Mouse (Mus musculus): ENCODE measurements around the gene Idh3a. TPM values are rescaled to one million over a fixed set of nuclear protein-coding genes. Genes with fewer than 3 reads are reported as not detected.

Gene Idh3a
- polyA plus RNA-seq, 1 experiment from 2014 or later = 145 TPM

GRCm38 (mm10) chr9:54549433-54549832 lies 36.7 kb upstream of the Idh3a start:
- Histone ChIP-seq H3K9ac (ENCODE audit: low read depth, low read length) (no peak overlapping the region), H3K4me3 (ENCODE audit: low read length) (no peak overlapping the region), H3K27ac (ENCODE audit: low read depth, low read length) (no peak overlapping the region), H3K4me1 (ENCODE audit: control insufficient read depth, insufficient read depth, low read length) (no peaks in the 10 kb centered on the region), H3K9me3 (ENCODE audit: control insufficient read depth, low read length) (no peaks in the 10 kb centered on the region), H3K4me2 (replicated peaks; ENCODE audit: low read depth, low read length) (no peak overlapping the region), H3K36me3 (ENCODE audit: control insufficient read depth, insufficient read depth, low read length) (no peaks in the 10 kb centered on the region), H3K27me3 (ENCODE audit: control insufficient read depth, insufficient read depth, low read length) (no peaks in the 10 kb centered on the region)
- 92% methylated on average over 6 of the region's 6 CpGs for WGBS
- no peak for ATAC-seq (ENCODE audit: low FRiP score, low TSS enrichment)

DNA sequence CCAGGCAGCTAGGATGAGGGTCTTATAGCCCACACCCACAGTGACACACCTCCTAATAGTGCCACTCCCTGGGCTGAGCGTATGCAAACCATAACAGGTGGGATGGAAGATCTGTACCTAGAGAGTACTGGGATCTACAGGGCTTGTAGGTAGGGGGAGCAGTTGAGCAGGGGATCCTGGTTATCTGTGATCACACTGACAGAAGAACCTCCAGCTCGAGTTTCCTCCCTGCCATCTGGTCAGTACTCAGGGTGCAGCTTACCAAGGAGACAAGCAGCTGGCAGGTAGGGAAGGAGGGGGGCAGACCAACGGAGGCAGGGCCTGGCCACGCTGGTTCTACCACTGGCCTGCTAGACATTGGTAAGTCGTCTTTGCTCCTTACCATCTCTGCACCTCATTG lies 33.7 kb upstream of the Idh3a start:
- WGBS = 16% methylated on average over 5 of the region's 5 CpGs
- no peaks in the 10 kb centered on the region for H3K9me3 ChIP-seq (ENCODE audit: control insufficient read depth, low read length)
- peak; percentile 58 for ATAC-seq (ENCODE audit: low FRiP score, low TSS enrichment)

DNA sequence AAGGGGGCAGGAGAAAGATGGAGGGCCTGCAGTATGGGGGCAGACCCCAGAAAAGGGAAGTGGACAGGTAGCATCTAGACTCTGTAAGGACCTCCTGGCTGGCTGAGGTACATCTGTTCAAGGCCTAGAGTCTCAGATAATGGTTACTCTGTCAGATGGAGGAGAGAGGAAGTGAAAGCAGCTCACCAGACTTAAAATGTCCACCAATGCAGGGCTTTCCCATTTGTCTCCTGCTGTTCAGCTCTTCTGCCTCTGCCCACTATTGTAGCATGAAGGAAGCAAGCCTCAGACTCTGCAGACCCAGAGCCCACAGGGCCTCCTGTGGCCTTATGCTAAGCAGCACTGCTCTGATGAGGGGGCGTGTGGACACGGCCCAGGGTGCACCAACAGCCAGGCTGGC lies 31.1 kb upstream of the Idh3a start:
- Histone ChIP-seq H3K27ac (ENCODE audit: low read depth, low read length) (no peak overlapping the region), H3K9ac (ENCODE audit: low read depth, low read length) (no peak overlapping the region), H3K4me2 (replicated peaks; ENCODE audit: low read depth, low read length) (no peak overlapping the region), H3K36me3 (ENCODE audit: control insufficient read depth, insufficient read depth, low read length) (no peaks in the 10 kb centered on the region), H3K4me3 (ENCODE audit: low read length) (no peak overlapping the region), H3K27me3 (ENCODE audit: control insufficient read depth, insufficient read depth, low read length) (no peaks in the 10 kb centered on the region), H3K4me1 (ENCODE audit: control insufficient read depth, insufficient read depth, low read length) (0 out of 2 replicates have a peak, but pooled peaks cover 7% of the 10 kb centered on the region), H3K9me3 (ENCODE audit: control insufficient read depth, low read length) (no peaks in the 10 kb centered on the region)
- ATAC-seq (ENCODE audit: low FRiP score, low TSS enrichment) = no peak
- WGBS = 69% methylated on average over 2 of the region's 2 CpGs

More for the DNA sequence above, 33.7 kb upstream of the Idh3a start:
- H3K4me2 ChIP-seq (replicated peaks; ENCODE audit: low read depth, low read length) = no peak overlapping the region
- no peak overlapping the region for H3K4me3 ChIP-seq (ENCODE audit: low read length)
- H3K4me1 ChIP-seq (ENCODE audit: control insufficient read depth, insufficient read depth, low read length) = no peaks in the 10 kb centered on the region
- no peak overlapping the region for H3K9ac ChIP-seq (ENCODE audit: low read depth, low read length)
- H3K27me3 ChIP-seq (ENCODE audit: control insufficient read depth, insufficient read depth, low read length) = no peaks in the 10 kb centered on the region
- no peak overlapping the region for H3K27ac ChIP-seq (ENCODE audit: low read depth, low read length)
- no peaks in the 10 kb centered on the region for H3K36me3 ChIP-seq (ENCODE audit: control insufficient read depth, insufficient read depth, low read length)

DNA sequence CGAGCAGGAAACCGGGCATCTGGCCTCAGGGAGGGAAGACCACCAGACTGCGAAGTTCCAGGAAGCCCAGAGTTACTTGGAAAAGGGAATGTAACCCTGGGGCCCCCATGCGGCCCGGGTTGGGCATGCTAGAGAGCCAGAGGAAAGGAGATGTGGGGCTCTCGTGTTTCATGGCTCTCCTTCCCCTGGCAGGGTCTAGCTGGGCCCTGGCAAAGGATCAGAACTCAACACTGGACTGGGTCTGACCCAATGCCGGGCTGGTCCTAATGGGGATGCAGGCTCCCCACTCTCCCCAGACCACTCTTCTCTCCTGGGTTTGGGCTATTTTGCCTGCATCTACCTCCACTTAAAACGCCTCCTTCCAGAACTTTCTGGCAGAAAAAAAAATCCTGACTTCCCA lies 27.4 kb upstream of the Idh3a start:
- Histone ChIP-seq H3K27me3 (ENCODE audit: control insufficient read depth, insufficient read depth, low read length) (no peaks in the 10 kb centered on the region), H3K36me3 (ENCODE audit: control insufficient read depth, insufficient read depth, low read length) (no peaks in the 10 kb centered on the region), H3K9ac (ENCODE audit: low read depth, low read length) (no peak overlapping the region), H3K27ac (ENCODE audit: low read depth, low read length) (no peak overlapping the region), H3K4me3 (ENCODE audit: low read length) (no peak overlapping the region), H3K9me3 (ENCODE audit: control insufficient read depth, low read length) (no peaks in the 10 kb centered on the region), H3K4me2 (replicated peaks; ENCODE audit: low read depth, low read length) (no peak overlapping the region), H3K4me1 (ENCODE audit: control insufficient read depth, insufficient read depth, low read length) (0 out of 2 replicates have a peak, but pooled peaks cover 7% of the 10 kb centered on the region)
- WGBS = 67% methylated on average over 8 of the region's 8 CpGs
- no peak for ATAC-seq (ENCODE audit: low FRiP score, low TSS enrichment)

- peak within 1 kb of the TSS; percentile 84 for H3K4me2 ChIP-seq (replicated peaks; ENCODE audit: low read depth, low read length)
- H3K27ac ChIP-seq (ENCODE audit: low read depth, low read length) = no peak within 1 kb of the TSS
- H3K4me1 ChIP-seq (ENCODE audit: control insufficient read depth, insufficient read depth, low read length) = 0 out of 2 replicates have a peak, but pooled peaks cover 7% of the 10 kb centered on the region
- H3K4me3 ChIP-seq (ENCODE audit: low read length) = peak within 1 kb of the TSS; percentile 52
- H3K9ac ChIP-seq (ENCODE audit: low read depth, low read length) = peak within 1 kb of the TSS; percentile 52; the same call in 1 of the 2 replicates
- 2% methylated on average over 33 of the region's 54 CpGs for WGBS
- ATAC-seq (ENCODE audit: low FRiP score, low TSS enrichment) = peak; percentile 98
- H3K36me3 ChIP-seq (ENCODE audit: control insufficient read depth, insufficient read depth, low read length) = no peaks in the 10 kb centered on the region
- no peaks in the 10 kb centered on the region for H3K9me3 ChIP-seq (ENCODE audit: control insufficient read depth, low read length)
- H3K27me3 ChIP-seq (ENCODE audit: control insufficient read depth, insufficient read depth, low read length) = no peaks in the 10 kb centered on the region
These were observed 26.2 kb upstream of the Idh3a start, which contains the start of gene Cib2 for GRCm38 (mm10) chr9:54559771-54560471. Cib2 (minus strand) TSS chr9:54560218.

DNA sequence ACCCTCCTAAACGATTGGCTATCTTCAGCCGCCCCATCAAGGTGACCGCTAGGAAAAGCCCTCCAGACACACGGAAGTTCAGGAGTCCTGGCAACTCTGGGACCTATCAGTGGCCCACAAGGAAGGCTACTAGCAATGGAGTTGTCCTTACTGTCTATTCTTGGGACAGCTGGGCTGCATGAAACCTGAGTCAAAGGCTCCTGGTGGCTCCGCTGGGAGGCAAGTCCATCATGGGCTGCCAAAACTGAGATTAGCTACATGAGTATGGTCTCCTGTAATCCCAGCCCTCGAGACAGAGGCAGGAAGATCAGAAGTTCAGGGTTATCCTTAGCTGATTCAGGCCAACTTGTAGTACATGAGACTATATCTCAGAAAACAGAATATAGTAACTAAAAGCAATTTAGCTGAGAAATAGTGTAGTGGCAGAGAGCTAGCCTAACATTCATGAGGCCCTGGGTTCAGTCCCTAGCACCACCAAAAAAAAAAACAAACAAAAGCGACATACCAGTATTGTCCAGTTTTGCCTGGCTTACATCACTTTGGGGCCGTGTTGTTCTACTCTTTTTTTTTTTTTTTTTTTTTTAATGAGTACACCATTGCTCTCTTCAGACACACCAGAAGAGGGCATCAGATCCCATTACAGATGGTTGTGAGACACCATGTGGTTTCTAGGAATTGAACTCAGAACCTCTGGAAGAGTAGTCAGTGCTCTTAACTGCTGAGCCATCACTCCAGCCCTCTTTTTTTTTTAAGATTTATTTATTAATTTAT lies 25.1 kb upstream of the Idh3a start:
- H3K36me3 ChIP-seq (ENCODE audit: control insufficient read depth, insufficient read depth, low read length) = no peaks in the 10 kb centered on the region
- WGBS = 87% methylated on average over 8 of the region's 8 CpGs
- H3K4me3 ChIP-seq (ENCODE audit: low read length) = no peak overlapping the region
- 0 out of 2 replicates have a peak, but pooled peaks cover 7% of the 10 kb centered on the region for H3K4me1 ChIP-seq (ENCODE audit: control insufficient read depth, insufficient read depth, low read length)
- no peaks in the 10 kb centered on the region for H3K9me3 ChIP-seq (ENCODE audit: control insufficient read depth, low read length)
- ATAC-seq (ENCODE audit: low FRiP score, low TSS enrichment) = no peak
- no peak overlapping the region for H3K27ac ChIP-seq (ENCODE audit: low read depth, low read length)
- H3K4me2 ChIP-seq (replicated peaks; ENCODE audit: low read depth, low read length) = no peak overlapping the region
- no peaks in the 10 kb centered on the region for H3K27me3 ChIP-seq (ENCODE audit: control insufficient read depth, insufficient read depth, low read length)
- H3K9ac ChIP-seq (ENCODE audit: low read depth, low read length) = no peak overlapping the region

- no peaks in the 10 kb centered on the region for H3K36me3 ChIP-seq (ENCODE audit: control insufficient read depth, insufficient read depth, low read length)
- H3K9ac ChIP-seq (ENCODE audit: low read depth, low read length) = no peak overlapping the region
- WGBS = 46% methylated on average over 4 of the region's 4 CpGs
- no peak overlapping the region for H3K4me2 ChIP-seq (replicated peaks; ENCODE audit: low read depth, low read length)
- no peaks in the 10 kb centered on the region for H3K27me3 ChIP-seq (ENCODE audit: control insufficient read depth, insufficient read depth, low read length)
- H3K4me3 ChIP-seq (ENCODE audit: low read length) = no peak overlapping the region
- H3K4me1 ChIP-seq (ENCODE audit: control insufficient read depth, insufficient read depth, low read length) = no peaks in the 10 kb centered on the region
- no peaks in the 10 kb centered on the region for H3K9me3 ChIP-seq (ENCODE audit: control insufficient read depth, low read length)
- H3K27ac ChIP-seq (ENCODE audit: low read depth, low read length) = peak overlapping the region; percentile 62; the same call in 1 of the 2 replicates
- ATAC-seq (ENCODE audit: low FRiP score, low TSS enrichment) = no peak
These were observed 19.2 kb upstream of the Idh3a start for GRCm38 (mm10) chr9:54566958-54567357.

DNA sequence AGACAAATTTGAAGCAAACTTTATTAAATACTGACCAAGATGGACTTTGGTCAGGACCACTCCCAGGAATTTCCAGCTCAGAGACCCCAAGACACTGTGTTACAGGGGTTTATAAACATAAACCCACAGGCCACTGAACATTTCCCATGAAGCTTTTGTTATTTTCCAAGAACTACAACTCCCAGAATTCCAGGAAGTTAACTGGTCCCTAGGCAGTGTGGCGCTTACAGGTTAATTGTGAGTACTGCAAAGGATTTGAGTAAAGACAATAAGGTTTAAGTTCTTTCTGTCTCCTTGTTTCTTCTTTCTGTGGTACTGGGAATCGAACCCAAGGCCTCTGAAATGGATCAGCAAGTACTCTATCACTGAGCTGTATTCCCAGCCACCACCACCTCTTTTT lies 17.4 kb upstream of the Idh3a start:
- H3K27me3 ChIP-seq (ENCODE audit: control insufficient read depth, insufficient read depth, low read length) = no peaks in the 10 kb centered on the region
- H3K4me2 ChIP-seq (replicated peaks; ENCODE audit: low read depth, low read length) = no peak overlapping the region
- no peak overlapping the region for H3K9ac ChIP-seq (ENCODE audit: low read depth, low read length)
- no peak overlapping the region for H3K4me3 ChIP-seq (ENCODE audit: low read length)
- no peaks in the 10 kb centered on the region for H3K9me3 ChIP-seq (ENCODE audit: control insufficient read depth, low read length)
- no peak for ATAC-seq (ENCODE audit: low FRiP score, low TSS enrichment)
- no peak overlapping the region for H3K27ac ChIP-seq (ENCODE audit: low read depth, low read length)
- H3K36me3 ChIP-seq (ENCODE audit: control insufficient read depth, insufficient read depth, low read length) = no peaks in the 10 kb centered on the region
- no peaks in the 10 kb centered on the region for H3K4me1 ChIP-seq (ENCODE audit: control insufficient read depth, insufficient read depth, low read length)
- 45% methylated on average over 2 of the region's 2 CpGs for WGBS
